Mouse (Mus musculus): Measurements from ENCODE around the gene Cygb. TPM values are rescaled to one million over a fixed set of nuclear protein-coding genes. Genes with fewer than 3 reads are reported as not detected.
"Not testable (repeated sequence)": the region's sequence is repeated elsewhere in the genome, so short reads cannot be mapped to it uniquely, and the experiment has no call there.

The Cygb gene
- polyA plus RNA-seq, 1 experiment from 2014 or later, result 3.7 TPM

GRCm38 (mm10) chr11:116667930-116668329, 13.8 kb upstream of the Cygb start:
- Histone ChIP-seq H3K4me2 (ENCODE audit: low read depth, low read length) (no peak overlapping the region), H3K9ac (replicated peaks) (no peak overlapping the region), H3K27me3 (ENCODE audit: insufficient read depth, low read length) (0 out of 2 replicates have a peak, but pooled peaks cover under 1% of the 10 kb centered on the region), H3K27ac (ENCODE audit: low read depth) (no peak overlapping the region), H3K9me3 (ENCODE audit: low read length) (no peaks in the 10 kb centered on the region), H3K36me3 (replicated peaks; ENCODE audit: insufficient read depth, low read length) (no peaks in the 10 kb centered on the region; the same call in 1 of the 2 replicates), H3K4me3 (ENCODE audit: low read depth, low read length) (no peak overlapping the region), H3K4me1 (ENCODE audit: insufficient read depth) (peaks cover 15% of the 10 kb centered on the region)
- TF ChIP-seq CTCF (IDR thresholded peaks at IDR 0.05; ENCODE audit: low read depth), result no peak
- TF ChIP-seq EP300 (IDR thresholded peaks at IDR 0.05; ENCODE audit: low read depth), result no peak
- no peak for DNase-seq
- WGBS (ENCODE audit: insufficient replicate concordance), result 68% methylated on average over 8 of the region's 8 CpGs
- ATAC-seq, result no peak

- not testable (repeated sequence) for H3K9ac ChIP-seq (replicated peaks); ATAC-seq; H3K4me2 ChIP-seq (ENCODE audit: low read depth, low read length); H3K4me3 ChIP-seq (ENCODE audit: low read depth, low read length); H3K27me3 ChIP-seq (ENCODE audit: insufficient read depth, low read length); H3K4me1 ChIP-seq (ENCODE audit: insufficient read depth); H3K9me3 ChIP-seq (ENCODE audit: low read length); H3K27ac ChIP-seq (ENCODE audit: low read depth); H3K36me3 ChIP-seq (replicated peaks; ENCODE audit: insufficient read depth, low read length); DNase-seq
- 51% methylated on average over 3 of the region's 5 CpGs for WGBS (ENCODE audit: insufficient replicate concordance)
Observed at GRCm38 (mm10) chr11:116667012-116667411, 12.9 kb upstream of the Cygb start.

- Histone ChIP-seq H3K27me3 (ENCODE audit: insufficient read depth, low read length) (0 out of 2 replicates have a peak, but pooled peaks cover 7% of the 10 kb centered on the region), H3K4me1 (ENCODE audit: insufficient read depth) (peaks cover 8% of the 10 kb centered on the region; the same call in 1 of the 2 replicates), H3K4me3 (ENCODE audit: low read depth, low read length) (no peak overlapping the region), H3K27ac (ENCODE audit: low read depth) (no peak overlapping the region), H3K9me3 (ENCODE audit: low read length) (no peaks in the 10 kb centered on the region), H3K36me3 (replicated peaks; ENCODE audit: insufficient read depth, low read length) (no peaks in the 10 kb centered on the region), H3K9ac (replicated peaks) (no peak overlapping the region), H3K4me2 (ENCODE audit: low read depth, low read length) (no peak overlapping the region)
- TF ChIP-seq CTCF (IDR thresholded peaks at IDR 0.05; ENCODE audit: low read depth), result no peak
- no peak for TF ChIP-seq EP300 (IDR thresholded peaks at IDR 0.05; ENCODE audit: low read depth)
- DNase-seq (no peak), ATAC-seq (no peak)
- WGBS (ENCODE audit: insufficient replicate concordance), result 66% methylated on average over 9 of the region's 9 CpGs
Observed at GRCm38 (mm10) chr11:116666566-116666965, 12.5 kb upstream of the Cygb start.

DNA sequence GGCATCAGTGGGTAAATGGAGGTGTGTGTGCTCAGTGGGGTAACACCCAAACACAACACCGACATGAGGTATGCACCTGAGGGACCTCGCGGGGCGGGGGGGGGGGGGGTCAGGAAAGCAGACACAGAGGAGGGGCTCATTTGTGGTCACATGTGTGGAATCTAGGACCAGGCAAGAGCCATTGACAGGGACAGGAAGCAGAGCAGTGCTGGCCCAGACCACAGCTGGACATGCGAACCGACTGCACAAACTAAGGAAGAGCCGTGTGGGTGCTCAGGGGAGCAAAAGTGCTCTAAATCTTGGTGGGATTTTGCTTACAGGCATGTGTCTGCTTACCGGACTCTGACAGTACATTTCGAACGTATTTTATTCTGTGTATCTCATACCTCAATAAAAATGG, 11.2 kb upstream of the Cygb start:
- Histone ChIP-seq H3K4me1 (ENCODE audit: insufficient read depth) (no peaks in the 10 kb centered on the region), H3K4me2 (ENCODE audit: low read depth, low read length) (no peak overlapping the region), H3K27me3 (ENCODE audit: insufficient read depth, low read length) (0 out of 2 replicates have a peak, but pooled peaks cover 7% of the 10 kb centered on the region), H3K9me3 (ENCODE audit: low read length) (no peaks in the 10 kb centered on the region), H3K4me3 (ENCODE audit: low read depth, low read length) (no peak overlapping the region), H3K27ac (ENCODE audit: low read depth) (no peak overlapping the region), H3K36me3 (replicated peaks; ENCODE audit: insufficient read depth, low read length) (no peaks in the 10 kb centered on the region), H3K9ac (replicated peaks) (no peak overlapping the region)
- 70% methylated on average over 10 of the region's 10 CpGs for whole genome bisulfite sequencing (ENCODE audit: insufficient replicate concordance)
- TF ChIP-seq EP300 (IDR thresholded peaks at IDR 0.05; ENCODE audit: low read depth) (no peak), CTCF (IDR thresholded peaks at IDR 0.05; ENCODE audit: low read depth) (no peak)
- no peak for ATAC-seq
- DNase-seq, result no peak

DNA sequence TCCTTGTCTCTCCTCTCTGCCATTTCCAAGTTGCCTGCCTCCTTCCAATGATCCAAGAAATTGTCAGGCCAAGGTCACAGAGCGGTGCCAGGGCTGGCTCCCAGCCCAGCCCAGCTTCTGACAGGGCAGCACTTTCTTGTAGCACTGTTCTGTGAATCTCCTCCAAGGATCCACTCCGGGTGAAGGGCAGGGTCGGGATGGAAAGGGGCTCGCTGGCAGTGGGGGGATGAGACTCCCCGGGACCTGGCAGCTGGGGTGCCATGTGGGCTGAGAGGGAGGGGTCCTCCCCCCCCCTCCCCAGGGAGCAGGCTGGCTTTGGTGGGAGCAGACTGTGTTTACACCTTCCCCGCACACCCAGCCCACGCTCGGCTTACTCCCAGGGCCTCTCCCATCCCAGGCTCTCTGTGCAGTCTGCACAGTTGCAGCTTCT, 7.8 kb upstream of the Cygb start:
- Histone ChIP-seq H3K27ac (ENCODE audit: low read depth) (no peak overlapping the region), H3K9ac (replicated peaks) (no peak overlapping the region), H3K4me3 (ENCODE audit: low read depth, low read length) (no peak overlapping the region), H3K9me3 (ENCODE audit: low read length) (no peaks in the 10 kb centered on the region), H3K27me3 (ENCODE audit: insufficient read depth, low read length) (0 out of 2 replicates have a peak, but pooled peaks cover 7% of the 10 kb centered on the region), H3K36me3 (replicated peaks; ENCODE audit: insufficient read depth, low read length) (no peaks in the 10 kb centered on the region), H3K4me1 (ENCODE audit: insufficient read depth) (peaks cover 12% of the 10 kb centered on the region), H3K4me2 (ENCODE audit: low read depth, low read length) (no peak overlapping the region)
- TF ChIP-seq CTCF (IDR thresholded peaks at IDR 0.05; ENCODE audit: low read depth), result no peak
- TF ChIP-seq EP300 (IDR thresholded peaks at IDR 0.05; ENCODE audit: low read depth), result no peak
- whole genome bisulfite sequencing (ENCODE audit: insufficient replicate concordance), result 74% methylated on average over 8 of the region's 8 CpGs
- no peak for ATAC-seq
- no peak for DNase-seq

DNA sequence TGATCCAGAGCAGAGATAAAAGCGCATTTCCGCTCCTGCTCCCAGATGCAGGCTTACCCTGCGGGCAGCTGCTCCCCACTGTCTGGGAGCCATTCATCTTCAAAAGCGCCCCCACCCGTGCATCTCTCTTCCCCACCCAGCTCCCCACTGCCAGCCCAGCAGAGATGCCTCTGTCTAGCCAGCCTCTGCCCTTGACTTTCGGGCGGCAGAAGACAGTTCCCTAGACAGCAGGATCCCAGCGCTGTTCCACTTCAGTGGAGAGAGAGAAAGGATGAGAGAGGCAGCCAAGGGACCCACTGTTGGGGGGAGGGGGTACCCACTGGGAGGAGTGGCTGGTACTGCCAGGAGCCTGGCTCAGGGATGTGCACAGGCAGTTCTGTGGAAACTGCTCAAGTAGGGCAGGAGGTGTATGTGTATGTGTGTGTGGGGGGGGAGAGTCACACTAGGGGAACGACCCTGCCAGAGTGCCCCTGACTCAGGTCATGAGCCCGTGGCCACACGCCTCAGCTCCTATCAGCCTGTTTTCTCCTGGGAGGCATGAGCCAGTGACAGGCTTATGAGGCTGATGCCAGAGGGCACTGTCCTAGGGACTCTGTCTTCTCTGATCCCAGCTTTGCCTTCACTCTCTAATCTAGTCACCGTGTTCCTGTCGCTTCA, 7.3 kb upstream of the Cygb start:
- peaks cover 12% of the 10 kb centered on the region for H3K4me1 ChIP-seq (ENCODE audit: insufficient read depth)
- H3K9ac ChIP-seq (replicated peaks), result no peak overlapping the region
- no peak for ATAC-seq
- no peaks in the 10 kb centered on the region for H3K9me3 ChIP-seq (ENCODE audit: low read length)
- H3K27me3 ChIP-seq (ENCODE audit: insufficient read depth, low read length), result 0 out of 2 replicates have a peak, but pooled peaks cover 7% of the 10 kb centered on the region
- H3K4me2 ChIP-seq (ENCODE audit: low read depth, low read length), result no peak overlapping the region
- TF ChIP-seq CTCF (IDR thresholded peaks at IDR 0.05; ENCODE audit: low read depth) (no peak), EP300 (IDR thresholded peaks at IDR 0.05; ENCODE audit: low read depth) (no peak)
- no peak overlapping the region for H3K27ac ChIP-seq (ENCODE audit: low read depth)
- no peaks in the 10 kb centered on the region for H3K36me3 ChIP-seq (replicated peaks; ENCODE audit: insufficient read depth, low read length)
- WGBS (ENCODE audit: insufficient replicate concordance), result 35% methylated on average over 13 of the region's 13 CpGs
- H3K4me3 ChIP-seq (ENCODE audit: low read depth, low read length), result no peak overlapping the region
- DNase-seq, result no peak
